ENCODE assay signal across 16 mouse cellular contexts in the genomic region with DNA sequence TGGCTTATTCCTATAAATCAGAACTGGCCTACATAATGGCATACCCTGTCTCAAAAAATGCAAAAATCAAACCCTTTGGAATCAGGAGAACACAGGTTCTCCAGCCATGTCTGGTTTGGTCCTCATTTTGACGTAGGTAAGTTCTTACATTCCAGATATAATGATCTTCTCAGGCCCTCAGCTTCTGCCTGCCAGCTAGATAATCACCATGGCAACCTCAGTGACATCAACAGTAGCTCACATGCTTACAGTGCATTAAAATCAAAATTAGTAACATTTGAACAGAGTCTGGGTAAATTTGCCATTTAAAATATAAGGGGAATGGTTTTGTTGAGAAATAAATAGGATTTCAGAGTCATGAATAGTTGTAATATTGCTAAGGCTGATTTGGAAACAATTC. TPM values are rescaled to one million over a fixed set of nuclear protein-coding genes. Genes with fewer than 3 reads are reported as not detected.
"Had no signal": no experiment of that assay in that cellular context is flagged by ENCODE, and none has a peak within 500 bp of the region (broad histone marks: within the 10 kb centered on the region; RNA-seq: fewer than 3 reads in every experiment).

No protein-coding gene starts in this region.

- H3K36me3 ChIP-seq: limb, embryonic 13.5 days; liver, embryonic 12.5 days; midbrain, embryonic 10.5 days; neural tube, embryonic 13.5 days had no signal

- H3K9me3 ChIP-seq: limb, embryonic 13.5 days; liver, embryonic 12.5 days; midbrain, embryonic 10.5 days; neural tube, embryonic 13.5 days had no signal

- H3K27ac ChIP-seq: limb, embryonic 13.5 days; liver, embryonic 12.5 days; midbrain, embryonic 10.5 days; neural tube, embryonic 13.5 days had no signal

- H3K27me3 ChIP-seq: liver, embryonic 12.5 days had no signal

- H3K4me3 ChIP-seq: limb, embryonic 13.5 days; liver, embryonic 12.5 days; midbrain, embryonic 10.5 days; neural tube, embryonic 13.5 days had no signal

- DNase-seq: kidney, postnatal 10 days; kidney, postnatal 4 days; lung, embryonic 14.5 days; lung, postnatal 10 days; lung, postnatal 4 days; retina, postnatal 1 day; right cerebral cortex, postnatal 14 days; thymus, postnatal 36 days had no signal

- H3K4me1 ChIP-seq: limb, embryonic 13.5 days; liver, embryonic 12.5 days; midbrain, embryonic 10.5 days; neural tube, embryonic 13.5 days had no signal

RNA-seq across cellular contexts. Expression of a gene that starts 22.2 kb away (rescaled TPM):
- polyA plus RNA-seq: kidney, embryonic 14.5 days; liver, embryonic 12.5 days; liver, embryonic 16.5 days; lung, embryonic 14.5 days; small intestine, adult 2 months; thymus, postnatal 0 days had no signal
